ENCODE assay signal across 23 mouse cellular contexts in the genomic region with DNA sequence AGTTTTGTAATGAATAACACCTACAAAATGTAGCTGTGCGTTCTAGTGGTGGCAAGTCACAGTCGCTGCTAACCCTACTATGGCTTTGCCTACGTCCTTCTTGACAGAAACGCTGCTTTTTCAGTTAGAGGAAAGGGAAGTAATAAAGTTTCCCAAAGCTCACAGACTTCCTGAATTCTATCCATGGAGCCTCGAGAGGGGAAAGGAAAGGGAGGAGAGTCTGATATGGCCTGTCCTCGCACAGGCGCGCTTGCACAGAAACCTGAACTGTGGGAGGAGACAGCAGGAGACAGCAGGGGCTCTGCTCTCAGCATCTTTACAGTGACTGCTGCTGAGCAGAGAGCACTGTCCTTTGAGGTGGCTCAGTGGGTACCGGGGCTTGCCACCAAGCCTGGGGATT. TPM values are rescaled to one million over a fixed set of nuclear protein-coding genes. Genes with fewer than 3 reads are reported as not detected.
DNase-seq lines count a peak whose midpoint lies in the region; ATAC-seq lines count a peak whose summit lies in the region.
"Had no signal": no experiment of that assay in that cellular context is flagged by ENCODE, and none has a peak within 500 bp of the region (broad histone marks: within the 10 kb centered on the region; RNA-seq: fewer than 3 reads in every experiment).

No protein-coding gene starts in this region.

- no peak overlapping the region for H3K9ac ChIP-seq in kidney, embryonic 15.5 days
- H3K9ac ChIP-seq in limb, embryonic 15.5 days = no peak overlapping the region
- H3K9ac ChIP-seq: embryonic facial prominence, embryonic 13.5 days; forebrain, postnatal 0 days; heart, embryonic 15.5 days; hindbrain, embryonic 12.5 days; liver, postnatal 0 days; midbrain, embryonic 13.5 days; neural tube, embryonic 15.5 days had no signal

- H3K36me3 ChIP-seq in kidney, embryonic 15.5 days = no peaks in the 10 kb centered on the region
- no peaks in the 10 kb centered on the region for H3K36me3 ChIP-seq in limb, embryonic 15.5 days
- H3K36me3 ChIP-seq: embryonic facial prominence, embryonic 13.5 days; heart, embryonic 15.5 days; hindbrain, embryonic 12.5 days; midbrain, embryonic 13.5 days; neural tube, embryonic 15.5 days had no signal

- no peak overlapping the region for H3K4me3 ChIP-seq in kidney, embryonic 15.5 days (replicated peaks)
- no peak overlapping the region for H3K4me3 ChIP-seq in limb, embryonic 15.5 days
- H3K4me3 ChIP-seq: embryonic facial prominence, embryonic 13.5 days; heart, embryonic 15.5 days; hindbrain, embryonic 12.5 days; midbrain, embryonic 13.5 days; myocyte; neural tube, embryonic 15.5 days had no signal

- no peaks in the 10 kb centered on the region for H3K9me3 ChIP-seq in kidney, embryonic 15.5 days (replicated peaks)
- H3K9me3 ChIP-seq in limb, embryonic 15.5 days = no peaks in the 10 kb centered on the region
- H3K9me3 ChIP-seq: embryonic facial prominence, embryonic 13.5 days; heart, embryonic 15.5 days; hindbrain, embryonic 12.5 days; midbrain, embryonic 13.5 days; neural tube, embryonic 15.5 days had no signal

- no peak for ATAC-seq in kidney, embryonic 15.5 days (replicated peaks; ENCODE audit: low FRiP score)
- ATAC-seq in limb, embryonic 15.5 days (ENCODE audit: insufficient number of reproducible peaks, low FRiP score, low TSS enrichment, low read depth) = no peak
- no peak for ATAC-seq in CD4-positive, CD25-positive, alpha-beta regulatory T cell, adult 4 months
- ATAC-seq: forebrain, postnatal 0 days; inflammation-experienced regulatory T-cells, adult 6 months; liver, postnatal 0 days; midbrain, embryonic 13.5 days had no signal

- peak; percentile 16 for DNase-seq in adrenal gland, postnatal 14 days
- no peak for DNase-seq in adrenal gland, postnatal 4 days (ENCODE audit: low spot score in 2 of 2)
- DNase-seq in kidney, adult 9 months = peak; percentile 44
- no peak for DNase-seq in kidney, adult 11 months
- no peak for DNase-seq in frontal cortex, postnatal 36 days (ENCODE audit: low spot score in 2 of 2)
- DNase-seq: adrenal gland, postnatal 10 days; cerebellum, adult 8-10 months; forebrain, postnatal 0 days; layer of hippocampus, postnatal 36 days; liver; liver, postnatal 0 days; lung, postnatal 36 days had no signal

- H3K27me3 ChIP-seq in kidney, embryonic 15.5 days = 0 out of 2 replicates have a peak, but pooled peaks cover 3% of the 10 kb centered on the region
- peaks cover 14% of the 10 kb centered on the region for H3K27me3 ChIP-seq in limb, embryonic 15.5 days
- H3K27me3 ChIP-seq: heart, embryonic 15.5 days had no signal

- H3K4me2 ChIP-seq in kidney, embryonic 15.5 days = no peak overlapping the region
- H3K4me2 ChIP-seq in limb, embryonic 15.5 days = no peak overlapping the region
- H3K4me2 ChIP-seq: embryonic facial prominence, embryonic 13.5 days; heart, embryonic 15.5 days; hindbrain, embryonic 12.5 days; midbrain, embryonic 13.5 days; neural tube, embryonic 15.5 days had no signal

- H3K4me1 ChIP-seq in kidney, embryonic 15.5 days = peaks cover 11% of the 10 kb centered on the region
- H3K4me1 ChIP-seq in limb, embryonic 15.5 days = peaks cover 10% of the 10 kb centered on the region

- H3K27ac ChIP-seq in kidney, embryonic 15.5 days = 0 out of 2 replicates have a peak overlapping the region, but pooled peaks have one; percentile 29
- H3K27ac ChIP-seq in limb, embryonic 15.5 days = peak overlapping the region; percentile 22; the same call in 1 of the 2 replicates
- H3K27ac ChIP-seq: embryonic facial prominence, embryonic 13.5 days; heart, embryonic 15.5 days; hindbrain, embryonic 12.5 days; midbrain, embryonic 13.5 days; neural tube, embryonic 15.5 days had no signal

- 51% methylated on average over 9 of the region's 9 CpGs for WGBS in kidney, embryonic 15.5 days
- 61% methylated on average over 9 of the region's 9 CpGs for WGBS in limb, embryonic 15.5 days

RNA-seq across cellular contexts. Expression of a gene that starts 1.8 kb away (rescaled TPM):
- 4.7 and 5.7 TPM in 2 replicates for total RNA-seq in adrenal gland, postnatal 14 days (2021)
- 10 to 100 TPM in 1 of 2 experiments, 1 to 10 TPM in 1; 8.8 to 10.0 TPM for total RNA-seq in adrenal gland, postnatal 4 days (2021)
- polyA plus RNA-seq in kidney, embryonic 15.5 days (2015; fragmentation: Nextera tagmentation; extraction: Ambion mirVana) = 6.9 and 7.0 TPM in 2 replicates
- 3.2 and 3.3 TPM in 2 replicates for polyA plus RNA-seq in limb, embryonic 15.5 days (2015; fragmentation: Nextera tagmentation; extraction: Ambion mirVana)
- polyA plus RNA-seq in CD4-positive, CD25-positive, alpha-beta regulatory T cell, adult 4 months (2017; shearing (Covaris generic)) = 10 to 100 TPM; 11.2 to 11.3 TPM
- total RNA-seq: CH12.LX had no signal
- polyA plus RNA-seq: myocyte had no signal

RNA-seq across cellular contexts. Expression of a gene that starts 8.9 kb away (rescaled TPM):
- total RNA-seq in adrenal gland, postnatal 14 days (2021) = 11.9 TPM in 2 replicates
- total RNA-seq in adrenal gland, postnatal 4 days (2021) = 10 to 100 TPM; 13.8 to 14.8 TPM
- polyA plus RNA-seq in kidney, embryonic 15.5 days (2015; fragmentation: Nextera tagmentation; extraction: Ambion mirVana) = 15.8 and 16.4 TPM in 2 replicates
- 20.9 and 21.0 TPM in 2 replicates for polyA plus RNA-seq in limb, embryonic 15.5 days (2015; fragmentation: Nextera tagmentation; extraction: Ambion mirVana)
- 10 to 100 TPM in 1 of 2 experiments, 1 to 10 TPM in 1; 9.2 to 10.6 TPM for polyA plus RNA-seq in CD4-positive, CD25-positive, alpha-beta regulatory T cell, adult 4 months (2017; shearing (Covaris generic))

Comparison
In these comparisons a context has a peak if more than half of its experiments do, and no peak if none do; other contexts are left out.
1. DNase-seq: peak in adrenal gland, postnatal 14 days (single experiment) and kidney, adult 9 months (single experiment); none in adrenal gland, postnatal 4 days (0 of 2), kidney, adult 11 months (single experiment) and frontal cortex, postnatal 36 days (0 of 2).